Mouse (Mus musculus) embryonic fibroblast, embryonic 13.5 days (primary cell): ENCODE data around the gene Thy1. TPM values are rescaled to one million over a fixed set of nuclear protein-coding genes. Genes with fewer than 3 reads are reported as not detected.
A peak's percentile ranks its signal among the peaks of the same experiment; 100 is the strongest.

Experiments
- H3K27ac ChIP-seq: 2 replicates; pipeline ENCODE4 v1.5.1; 2012; ENCODE audit warnings: low read length, control low read depth, inconsistent platforms; ENCODE audit not compliant: insufficient read depth
- H3K4me1 ChIP-seq: 2 replicates; pipeline ENCODE4 v1.6.1; 2011; ENCODE audit warnings: low read length; ENCODE audit not compliant: control insufficient read depth, insufficient read depth
- H3K4me3 ChIP-seq: 2 replicates; pipeline ENCODE4 v1.5.1; 2011; ENCODE audit warnings: mild to moderate bottlenecking, control low read depth, low read length; ENCODE audit not compliant: insufficient read depth
- CTCF ChIP-seq: IDR thresholded peaks from 2 replicates; pipeline ENCODE4 v1.5.1; 2011; ENCODE audit warnings: mild to moderate bottlenecking, control low read depth, low read length, moderate library complexity, borderline replicate concordance; ENCODE audit not compliant: insufficient read depth
- POLR2A ChIP-seq: IDR thresholded peaks from 2 replicates; pipeline ENCODE4 v1.6.1; 2011; ENCODE audit warnings: low read depth, mild to moderate bottlenecking, control low read depth, low read length, moderate library complexity
- polyA plus RNA-seq: library from polyadenylated mRNA; stranded (reverse); fragments of >200 nt; gene quantifications from 2 replicates; pipeline ENCODE4 v1.2.4, GENCODE M21; 2011; ENCODE audit warnings: low read depth; ENCODE audit not compliant: missing spikeins, insufficient read length

The Thy1 gene
- polyA plus RNA-seq, 1 experiment, result 930 TPM

DNA sequence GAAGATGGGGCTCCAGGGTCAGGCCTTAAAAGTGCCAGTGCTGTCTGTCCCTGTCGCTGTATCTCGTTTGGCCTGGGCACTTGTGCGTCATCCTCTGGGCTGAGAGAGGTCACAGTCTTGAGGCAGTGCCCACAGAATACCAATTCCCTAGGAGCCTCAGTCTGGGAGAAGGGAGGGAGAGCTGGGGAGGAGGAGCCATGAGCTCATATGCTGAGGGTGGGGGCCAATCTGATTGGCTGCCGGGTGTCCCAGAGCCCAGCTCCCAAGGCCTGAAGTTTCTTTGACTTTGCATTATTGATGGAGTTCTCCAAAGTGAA, 29.4 kb downstream of the Thy1 start:
- Histone ChIP-seq H3K4me3 (no peak overlapping the region), H3K4me1 (peaks cover 3% of the 10 kb centered on the region; the same call in 1 of the 2 replicates), H3K27ac (no peak overlapping the region)
- TF ChIP-seq CTCF (no peak), POLR2A (no peak)

DNA sequence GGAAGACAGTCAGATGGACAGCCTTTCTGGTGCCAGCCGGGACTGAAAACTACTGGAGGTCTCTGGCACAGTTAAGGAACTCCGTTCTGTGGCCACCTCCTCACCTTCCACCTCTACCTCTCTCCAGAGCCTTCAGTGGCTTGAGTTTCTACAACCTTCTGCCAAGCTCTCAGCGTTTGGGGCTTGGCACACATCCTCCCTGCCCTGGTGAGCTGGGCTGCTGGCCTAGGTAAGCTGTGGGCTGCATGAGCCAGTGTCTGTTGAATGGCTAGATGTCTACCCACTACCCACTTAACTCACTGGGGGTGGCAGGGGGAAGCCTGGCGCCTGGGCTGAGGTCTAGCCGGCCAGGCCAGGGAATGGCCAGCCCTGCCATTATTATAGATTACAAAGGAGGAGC, 29.9 kb downstream of the Thy1 start:
- Histone ChIP-seq H3K27ac (no peak overlapping the region), H3K4me3 (no peak overlapping the region), H3K4me1 (peaks cover 3% of the 10 kb centered on the region; the same call in 1 of the 2 replicates)
- no peak for TF ChIP-seq CTCF

DNA sequence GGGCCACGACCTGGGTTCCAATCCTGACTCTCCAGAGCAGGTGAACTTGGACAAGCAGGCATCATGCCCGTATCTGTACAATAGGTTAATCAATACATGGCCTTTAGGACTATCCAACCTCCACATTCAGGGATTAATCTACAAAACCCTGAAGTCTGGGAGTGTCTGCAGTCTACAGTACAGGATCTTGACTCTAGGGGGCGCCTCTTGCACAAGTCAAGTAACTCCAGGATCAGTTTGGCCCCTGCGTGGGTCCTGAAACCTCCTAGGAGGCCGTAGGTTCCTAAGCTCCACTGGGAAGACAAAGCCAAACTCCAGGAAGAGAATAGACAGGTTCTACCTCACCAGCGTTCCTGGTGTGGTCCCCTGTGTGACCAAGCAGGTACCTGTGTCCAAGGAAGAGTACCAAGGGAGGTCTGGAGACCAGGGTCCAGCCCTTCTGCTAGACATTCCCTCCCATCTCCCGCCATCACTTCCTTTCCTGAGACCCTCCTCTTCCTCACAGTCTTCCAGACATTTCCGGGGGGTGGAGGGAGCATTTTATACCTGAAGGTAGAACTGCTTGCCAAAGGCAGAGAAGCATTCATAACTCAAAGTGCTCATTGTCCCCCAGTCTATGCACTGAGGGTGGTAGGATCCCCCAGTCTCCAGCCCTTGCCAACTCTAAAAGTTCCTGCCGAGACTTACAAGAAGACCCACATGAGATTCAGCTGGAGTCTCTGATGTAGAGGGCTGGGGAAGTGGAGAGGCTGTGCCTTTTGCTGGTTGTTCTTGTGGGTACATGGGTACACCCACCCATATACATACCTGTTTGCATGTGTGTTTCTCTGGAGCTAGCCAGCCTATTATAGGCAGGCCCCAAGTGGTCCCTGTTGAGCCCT, 31.5 kb downstream of the Thy1 start:
- H3K4me1 ChIP-seq, result peaks cover 5% of the 10 kb centered on the region; the same call in 1 of the 2 replicates
- TF ChIP-seq CTCF (no peak), POLR2A (no peak)
- no peak overlapping the region for H3K27ac ChIP-seq
- H3K4me3 ChIP-seq, result no peak overlapping the region

GRCm38 (mm10) chr9:44075276-44075995, 32.3 kb downstream of the Thy1 start:
- no peak overlapping the region for H3K27ac ChIP-seq
- no peak overlapping the region for H3K4me3 ChIP-seq
- peaks cover 5% of the 10 kb centered on the region; the same call in 1 of the 2 replicates for H3K4me1 ChIP-seq
- TF ChIP-seq CTCF (no peak), POLR2A (no peak)

GRCm38 (mm10) chr9:44075996-44076763, 33.0 kb downstream of the Thy1 start:
- H3K4me1 ChIP-seq, result peaks cover 5% of the 10 kb centered on the region; the same call in 1 of the 2 replicates
- no peak overlapping the region for H3K27ac ChIP-seq

GRCm38 (mm10) chr9:44076764-44077120, 33.6 kb downstream of the Thy1 start:
- no peak overlapping the region for H3K27ac ChIP-seq
- peaks cover 5% of the 10 kb centered on the region; the same call in 1 of the 2 replicates for H3K4me1 ChIP-seq
- H3K4me3 ChIP-seq, result no peak overlapping the region
- TF ChIP-seq POLR2A, result no peak
- 0 out of 2 replicates have a peak, but pooled peaks have one; percentile 19 for TF ChIP-seq CTCF

More at GRCm38 (mm10) chr9:44075996-44076763, 33.0 kb downstream of the Thy1 start:
- TF ChIP-seq CTCF (no peak), POLR2A (no peak)
- H3K4me3 ChIP-seq, result no peak overlapping the region

DNA sequence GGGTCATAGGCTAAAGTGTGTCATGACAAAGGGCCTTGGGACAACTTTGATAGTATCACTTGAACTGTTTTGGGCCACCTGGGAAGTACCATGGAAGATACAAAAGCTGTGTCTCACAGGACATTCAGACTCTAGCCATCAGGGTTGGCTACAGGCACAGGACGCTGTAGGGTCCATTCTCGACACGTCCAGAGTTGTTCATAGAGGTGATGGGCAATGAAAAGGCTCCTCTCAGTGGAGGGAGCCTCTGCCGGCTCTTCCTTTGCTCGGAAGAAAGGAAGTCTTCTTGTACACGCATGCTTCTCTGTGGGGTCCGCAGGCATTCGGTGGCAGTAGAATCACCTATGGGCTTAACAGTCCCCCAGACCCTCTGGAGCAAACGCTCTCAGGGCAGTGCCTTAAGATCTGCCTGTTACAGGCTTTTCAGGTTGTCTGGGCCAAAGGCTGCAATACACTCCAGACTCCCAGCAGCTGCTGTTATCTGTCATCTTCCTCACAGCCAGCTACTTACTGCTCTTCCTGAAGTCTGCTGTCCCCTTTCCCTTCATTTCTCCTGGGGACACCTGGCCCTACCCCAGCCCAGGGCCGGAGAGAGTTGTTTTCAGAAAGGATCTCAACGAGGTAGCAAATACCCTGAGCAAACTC, 34.2 kb downstream of the Thy1 start:
- Histone ChIP-seq H3K4me1 (0 out of 2 replicates have a peak, but pooled peaks cover 2% of the 10 kb centered on the region), H3K4me3 (no peak overlapping the region), H3K27ac (no peak overlapping the region)
- no peak for TF ChIP-seq POLR2A
- no peak for TF ChIP-seq CTCF

- TF ChIP-seq POLR2A (no peak), CTCF (no peak)
- H3K27ac ChIP-seq, result no peak overlapping the region
- 0 out of 2 replicates have a peak, but pooled peaks cover 2% of the 10 kb centered on the region for H3K4me1 ChIP-seq
- H3K4me3 ChIP-seq, result no peak overlapping the region
These were observed 35.1 kb downstream of the Thy1 start for GRCm38 (mm10) chr9:44078136-44078797.

DNA sequence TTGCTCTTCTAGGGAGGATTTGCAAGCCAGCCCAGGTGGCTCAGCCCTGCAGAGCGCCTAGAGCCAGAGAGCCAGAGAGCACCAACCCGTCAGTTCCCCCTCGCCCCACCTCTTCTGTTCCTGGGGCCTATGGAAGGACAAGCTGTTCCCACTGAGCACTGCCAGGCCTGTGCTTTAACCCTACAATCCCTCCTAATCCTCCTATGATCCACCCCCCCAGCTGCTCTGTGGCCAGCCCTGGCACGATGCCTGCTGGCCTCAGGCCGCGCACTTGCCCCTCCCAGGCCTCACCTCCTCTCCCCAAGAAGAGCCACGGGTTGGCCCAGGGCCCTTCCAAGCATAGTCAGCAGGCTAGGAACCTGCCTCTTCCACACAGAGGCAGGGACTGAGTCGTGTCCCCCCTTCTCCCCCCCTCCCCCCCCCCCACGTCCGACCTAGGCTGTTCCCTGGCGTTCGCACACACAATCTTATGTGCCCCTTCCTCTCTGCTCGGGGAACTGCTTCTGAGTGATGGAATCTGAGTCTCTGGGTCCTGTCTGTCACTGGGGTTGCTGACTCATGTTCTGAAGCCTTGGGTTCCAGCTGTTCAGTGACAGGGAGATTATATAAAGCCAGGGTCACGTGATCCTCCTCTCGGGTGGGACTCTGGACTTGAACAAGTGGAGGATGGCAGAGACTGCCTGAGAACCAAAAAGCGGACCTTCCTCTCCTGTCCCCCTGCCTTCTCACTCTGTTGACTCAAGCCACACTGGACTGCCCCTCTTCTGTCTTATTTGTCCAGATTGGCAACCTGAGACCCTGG, 36.0 kb downstream of the Thy1 start:
- Histone ChIP-seq H3K4me3 (no peak overlapping the region), H3K4me1 (peaks cover 7% of the 10 kb centered on the region), H3K27ac (no peak overlapping the region)
- no peak for TF ChIP-seq POLR2A
- TF ChIP-seq CTCF, result no peak
